Mouse (Mus musculus) hindbrain, embryonic 14.5 days (tissue): Measurements from ENCODE around the gene Traf4. TPM values are rescaled to one million over a fixed set of nuclear protein-coding genes. Genes with fewer than 3 reads are reported as not detected.
A peak's percentile ranks its signal among the peaks of the same experiment; 100 is the strongest.

Experiments used
- ATAC-seq: fragments of 200-750 bp; cut with Nextera tagmentation; 2 replicates; pipeline ENCODE4 v1.8.0; 2017; ENCODE audit warnings: moderate number of reproducible peaks, mild to moderate bottlenecking, moderate TSS enrichment, moderate library complexity; ENCODE audit not compliant: low FRiP score
- DNase-seq: peaks from one replicate; pipeline ENCODE4 v3.0.0-alpha.2; 2015; ENCODE audit warnings: low spot score
- H3K27ac ChIP-seq: fragments of 300-500 bp; sonication (generic); 2 replicates; pipeline ENCODE4 v1.5.1; 2014; ENCODE audit warnings: mild to moderate bottlenecking, moderate library complexity
- H3K27me3 ChIP-seq: fragments of 300-500 bp; sonication (generic); 2 replicates; pipeline ENCODE4 v1.6.1; 2014; ENCODE audit warnings: mild to moderate bottlenecking, low read length, mixed read lengths; ENCODE audit not compliant: control insufficient read depth, insufficient read depth
- H3K36me3 ChIP-seq: fragments of 300-500 bp; sonication (generic); replicated peaks from 2 replicates; pipeline ENCODE4 v1.6.1; 2014; ENCODE audit not compliant: control insufficient read depth, insufficient read depth
- H3K4me1 ChIP-seq: fragments of 300-500 bp; sonication (generic); replicated peaks from 2 replicates; pipeline ENCODE4 v1.6.1; 2014; ENCODE audit warnings: antibody characterized with exemption, low read length, mixed read lengths; ENCODE audit not compliant: control insufficient read depth, insufficient read depth
- H3K4me2 ChIP-seq: fragments of 300-500 bp; sonication (generic); replicated peaks from 2 replicates; pipeline ENCODE4 v1.6.1; 2014; ENCODE audit warnings: mild to moderate bottlenecking, moderate library complexity
- H3K4me3 ChIP-seq: fragments of 300-500 bp; sonication (generic); replicated peaks from 2 replicates; pipeline ENCODE4 v1.5.1; 2014; ENCODE audit warnings: mild to moderate bottlenecking, low read length
- H3K9ac ChIP-seq: fragments of 300-500 bp; sonication (generic); 2 replicates; pipeline ENCODE4 v1.6.1; 2014
- H3K9me3 ChIP-seq: fragments of 300-500 bp; sonication (generic); 2 replicates; pipeline ENCODE4 v1.6.1; 2016; ENCODE audit warnings: low read length; ENCODE audit not compliant: control insufficient read depth
- WGBS: fragments of 180-500 bp; shearing (Covaris S2); extraction: QIAGEN DNeasy Blood & Tissue Kit; methylation state at CpG from one replicate; pipeline ENCODE4 v1.1.7; 2014; 5-methylcytosine and 5-hydroxymethylcytosine counted together
- microRNA-seq: library from miRNA; unstranded; fragments of <30 nt; microRNA quantifications from one replicate; pipeline ENCODE4, GENCODE M21; 2016
- polyA plus RNA-seq: library from polyadenylated mRNA; unstranded; fragments of >200 nt; fragmentation: Nextera tagmentation; extraction: Ambion mirVana; gene quantifications from 2 replicates; pipeline ENCODE4 v1.2.1, GENCODE M21; 2014

Gene Traf4
- polyA plus RNA-seq, 1 experiment from 2014 or later = 57.2 TPM

- Histone ChIP-seq H3K27ac (no peak overlapping the region), H3K4me3 (no peak overlapping the region), H3K4me2 (no peak overlapping the region), H3K27me3 (no peaks in the 10 kb centered on the region), H3K36me3 (no peaks in the 10 kb centered on the region), H3K9ac (no peak overlapping the region), H3K4me1 (peaks cover 58% of the 10 kb centered on the region), H3K9me3 (no peaks in the 10 kb centered on the region)
- no peak for DNase-seq
- ATAC-seq = no peak
Measured at GRCm38 (mm10) chr11:78118467-78118866, 46.9 kb downstream of the Traf4 start.

DNA sequence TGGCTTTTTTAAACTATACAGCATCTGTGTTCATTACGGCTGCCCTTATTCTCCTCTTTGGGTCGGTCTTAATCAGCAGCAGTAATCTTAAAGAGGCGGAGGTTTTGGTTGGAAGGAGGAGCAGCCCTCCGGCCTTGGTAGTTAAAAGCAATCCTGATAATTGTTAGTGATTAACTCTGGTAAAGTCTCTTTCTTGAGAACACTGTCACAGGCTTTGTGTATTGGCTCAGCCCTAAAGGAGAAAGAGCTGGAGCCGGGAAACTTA lies 49.3 kb downstream of the Traf4 start:
- Histone ChIP-seq H3K27ac (peak overlapping the region; percentile 91), H3K4me1 (peaks cover 55% of the 10 kb centered on the region), H3K27me3 (no peaks in the 10 kb centered on the region), H3K4me3 (peak overlapping the region; percentile 82), H3K4me2 (peak overlapping the region; percentile 72), H3K36me3 (no peaks in the 10 kb centered on the region), H3K9ac (peak overlapping the region; percentile 85), H3K9me3 (no peaks in the 10 kb centered on the region)
- WGBS = 7% methylated on average over 5 of the region's 5 CpGs
- DNase-seq = no peak
- no peak for ATAC-seq

DNA sequence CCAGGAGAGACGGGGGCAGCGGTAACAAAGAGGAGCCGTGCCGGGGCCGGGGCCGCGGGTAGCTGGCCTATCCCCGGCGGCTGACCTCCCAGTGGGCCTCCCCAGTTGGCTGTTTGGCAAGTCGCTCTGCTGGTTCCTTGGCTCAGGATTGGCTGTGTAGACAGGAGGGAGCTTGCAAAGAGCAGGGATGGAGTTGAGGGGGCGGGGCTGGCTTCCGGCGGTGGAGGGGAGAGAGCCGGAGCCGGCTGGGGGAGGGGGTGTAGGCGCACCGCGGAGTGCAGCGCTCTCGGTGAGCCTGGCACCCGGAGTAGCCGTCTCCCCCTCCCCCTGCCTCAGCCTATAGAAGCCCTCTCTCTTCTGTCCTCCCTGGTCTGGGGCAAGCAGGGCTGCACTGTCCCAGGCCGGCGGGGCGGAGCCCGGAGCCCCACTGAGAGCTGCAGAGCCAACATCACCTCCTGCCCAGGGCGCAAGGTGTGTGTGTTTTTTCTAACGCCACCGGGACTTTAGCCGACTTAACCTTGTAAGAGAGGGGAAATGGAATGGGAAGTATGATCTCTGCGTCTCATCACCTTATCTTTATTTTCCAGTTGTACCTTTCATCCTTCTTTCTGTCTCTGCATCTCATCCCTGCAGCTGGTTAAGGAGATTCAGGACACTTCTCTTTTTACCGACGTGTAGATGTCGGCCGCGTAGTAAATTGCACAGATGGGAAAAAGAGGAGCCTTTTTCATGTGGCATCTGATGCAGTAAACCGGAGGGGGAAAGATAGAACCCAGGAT lies 49.8 kb downstream of the Traf4 start:
- H3K27ac ChIP-seq = peak overlapping the region; percentile 91
- under 1% methylated on average over 33 of the region's 37 CpGs for WGBS
- peak overlapping the region; percentile 72 for H3K4me2 ChIP-seq
- no peaks in the 10 kb centered on the region for H3K9me3 ChIP-seq
- H3K4me3 ChIP-seq = peak overlapping the region; percentile 82
- H3K9ac ChIP-seq = peak overlapping the region; percentile 85
- no peaks in the 10 kb centered on the region for H3K36me3 ChIP-seq
- no peaks in the 10 kb centered on the region for H3K27me3 ChIP-seq
- peaks cover 50% of the 10 kb centered on the region for H3K4me1 ChIP-seq
- ATAC-seq (peak; percentile 99), DNase-seq (peak; percentile 91)

DNA sequence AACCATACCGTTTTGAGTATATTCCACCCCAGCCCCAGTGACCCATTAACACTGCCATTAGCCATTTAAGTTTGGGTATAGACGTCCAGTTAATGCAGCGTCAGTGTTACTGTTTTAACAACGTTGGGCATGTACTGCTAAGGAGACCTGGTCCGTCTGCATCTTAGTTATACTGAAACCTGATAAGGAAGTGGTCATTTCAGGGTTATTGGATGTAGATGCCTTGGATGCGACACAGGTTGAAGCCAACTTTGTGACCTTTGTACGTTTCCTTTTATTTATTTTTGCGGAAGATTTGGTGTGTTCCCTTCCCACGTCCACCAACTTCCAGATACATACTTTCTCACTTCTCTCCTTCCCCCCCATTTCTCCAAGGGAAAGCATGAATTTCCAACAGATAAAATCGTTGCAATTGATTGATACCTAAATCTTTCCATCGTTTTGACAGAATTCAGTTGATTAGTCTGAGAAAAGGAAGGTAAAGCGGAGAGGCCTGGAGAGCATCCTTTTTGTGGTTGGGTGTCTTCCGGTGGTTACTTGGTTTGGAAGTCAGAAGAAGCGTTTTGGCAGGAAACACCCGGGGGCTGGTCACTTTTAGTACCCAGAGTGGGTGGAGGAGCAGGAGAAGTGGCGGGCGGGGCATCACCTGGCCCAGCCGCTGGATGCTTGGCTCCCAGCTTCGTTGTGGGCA lies 50.6 kb downstream of the Traf4 start:
- 9% methylated on average over 19 of the region's 19 CpGs for WGBS
- ATAC-seq (no peak), DNase-seq (no peak)
- Histone ChIP-seq H3K9me3 (no peaks in the 10 kb centered on the region), H3K27me3 (no peaks in the 10 kb centered on the region), H3K27ac (peak overlapping the region; percentile 91), H3K4me2 (peak overlapping the region; percentile 72), H3K36me3 (no peaks in the 10 kb centered on the region), H3K9ac (peak overlapping the region; percentile 85), H3K4me3 (peak overlapping the region; percentile 82), H3K4me1 (peaks cover 45% of the 10 kb centered on the region)

DNA sequence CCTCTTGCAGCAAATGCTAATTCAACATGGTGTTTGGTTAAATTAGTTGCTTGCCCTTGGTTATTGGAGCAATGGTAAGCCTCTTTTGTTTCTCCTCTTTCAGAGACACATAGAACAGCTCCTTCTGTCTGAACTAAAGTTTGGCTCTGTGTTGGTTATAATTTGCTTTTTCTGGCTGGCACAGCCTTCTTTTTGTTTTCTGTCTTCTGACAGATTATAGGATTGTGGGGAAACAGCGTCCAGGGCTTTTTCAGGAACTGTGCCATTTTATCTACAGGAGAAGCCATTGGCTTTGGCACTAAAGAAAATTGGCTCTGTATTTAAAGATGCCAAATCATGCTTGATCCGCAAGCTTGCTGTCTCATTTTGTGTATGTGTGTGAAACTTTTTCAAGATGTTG lies 51.8 kb downstream of the Traf4 start:
- Histone ChIP-seq H3K4me3 (no peak overlapping the region), H3K27ac (peak overlapping the region; percentile 91; the same call in 1 of the 2 replicates), H3K4me1 (peaks cover 38% of the 10 kb centered on the region), H3K36me3 (no peaks in the 10 kb centered on the region), H3K9me3 (no peaks in the 10 kb centered on the region), H3K9ac (0 out of 2 replicates have a peak overlapping the region, but pooled peaks have one; percentile 85), H3K27me3 (no peaks in the 10 kb centered on the region), H3K4me2 (peak overlapping the region; percentile 72; the same call in 1 of the 2 replicates)
- WGBS = 60% methylated on average over 2 of the region's 2 CpGs
- ATAC-seq (no peak), DNase-seq (no peak)

Small RNAs within 50 kb of the gene (microRNA-seq; reads per million reads assigned to microRNA genes)
- not detected for gene Mir7653

Other genes with a start within 250 kb of the Traf4 start
- 110 TPM in 2 replicates for gene Sez6, start 234.8 kb downstream of the Traf4 start, polyA plus RNA-seq
- gene Phf12, start 182.8 kb downstream of the Traf4 start, polyA plus RNA-seq = 14.2 and 15.4 TPM in 2 replicates
- gene Dhrs13, start 133.3 kb downstream of the Traf4 start, polyA plus RNA-seq = 58.8 and 59.8 TPM in 2 replicates
- 92.4 and 98.4 TPM in 2 replicates for gene Flot2, start 127.7 kb downstream of the Traf4 start, polyA plus RNA-seq
- gene Eral1, start 85.2 kb downstream of the Traf4 start, polyA plus RNA-seq = 30.3 and 32.6 TPM in 2 replicates
- 28.7 and 31.0 TPM in 2 replicates for gene Fam222b, start 70.9 kb downstream of the Traf4 start, polyA plus RNA-seq
- gene Nek8, start 11.1 kb upstream of the Traf4 start, polyA plus RNA-seq = 4.6 and 6.0 TPM in 2 replicates
- 13.4 and 16.6 TPM in 2 replicates for gene Tlcd1, start 11.1 kb upstream of the Traf4 start, polyA plus RNA-seq
- 880 and 1,029 TPM in 2 replicates for gene Rpl23a, start 18.0 kb upstream of the Traf4 start, polyA plus RNA-seq
- 46.4 and 53.2 TPM in 2 replicates for gene Rab34, start 22.8 kb upstream of the Traf4 start, polyA plus RNA-seq
- gene Proca1, start 27.8 kb upstream of the Traf4 start, polyA plus RNA-seq = 1.4 and 2.9 TPM in 2 replicates
- gene Sdf2, start 80.2 kb upstream of the Traf4 start, polyA plus RNA-seq = 94.5 and 103 TPM in 2 replicates
- gene Supt6, start 80.4 kb upstream of the Traf4 start, polyA plus RNA-seq = 24.4 and 25.3 TPM in 2 replicates
- gene 2610507B11Rik, start 96.2 kb upstream of the Traf4 start, polyA plus RNA-seq = 64.2 and 67.2 TPM in 2 replicates
- gene BC030499, start 125.3 kb upstream of the Traf4 start, polyA plus RNA-seq = 0.16 and 0.35 TPM in 2 replicates
- 5.6 and 9.2 TPM in 2 replicates for gene Spag5, start 135.9 kb upstream of the Traf4 start, polyA plus RNA-seq
- 278 and 292 TPM in 2 replicates for gene Aldoc, start 157.4 kb upstream of the Traf4 start, polyA plus RNA-seq
- 76.4 and 76.5 TPM in 2 replicates for gene Pigs, start 162.8 kb upstream of the Traf4 start, polyA plus RNA-seq
- gene Unc119, start 177.9 kb upstream of the Traf4 start, polyA plus RNA-seq = 82.6 and 95.8 TPM in 2 replicates
- gene Foxn1, start 221.0 kb upstream of the Traf4 start, polyA plus RNA-seq = not detected in 2 replicates